Mouse (Mus musculus) testis, adult 2 months (tissue): ENCODE results near the gene Galr3.

Experiments used
- CTCF ChIP-seq: fragments of 200-500 bp; IDR thresholded peaks from 2 replicates; pipeline ENCODE4 v1.5.1; 2012; ENCODE audit warnings: low read depth, mild to moderate bottlenecking, inconsistent platforms, low read length, moderate library complexity; ENCODE audit not compliant: control insufficient read depth, insufficient read depth, insufficient replicate concordance
- POLR2A ChIP-seq: fragments of 200-500 bp; IDR thresholded peaks from 2 replicates; pipeline ENCODE4 v1.6.1; 2012; ENCODE audit warnings: low read depth, mild to moderate bottlenecking, inconsistent platforms, low read length, moderate library complexity; ENCODE audit not compliant: control insufficient read depth

DNA sequence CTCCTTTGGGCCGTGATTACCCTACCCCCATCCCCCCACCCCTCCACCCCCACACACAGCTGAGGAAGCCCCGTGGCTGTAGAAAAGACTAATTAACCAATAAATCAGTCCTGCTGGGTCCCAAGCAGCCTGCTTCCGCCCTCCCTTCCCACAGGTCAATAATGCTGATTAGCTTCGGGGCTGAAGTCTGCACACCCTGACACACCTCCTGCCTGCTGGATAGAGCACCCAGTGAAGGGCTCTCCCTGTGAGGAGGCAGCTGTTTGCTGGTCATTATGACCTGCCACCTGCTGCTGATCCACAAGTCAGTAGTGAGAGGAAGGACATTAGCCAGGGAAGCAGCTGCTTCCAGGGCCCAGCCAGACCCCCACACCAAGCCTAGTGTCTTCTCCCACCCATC, 3.2 kb downstream of the Galr3 start:
- TF ChIP-seq CTCF: no peak
- TF ChIP-seq POLR2A: no peak
